Mouse (Mus musculus) stomach, embryonic 15.5 days (tissue): ENCODE data around the gene Gm28539. TPM values are rescaled to one million over a fixed set of nuclear protein-coding genes. Genes with fewer than 3 reads are reported as not detected.
"Not testable (repeated sequence)": the region's sequence is repeated elsewhere in the genome, so short reads cannot be mapped to it uniquely, and the experiment has no call there.

Experiments used
- ATAC-seq: fragments of 200-750 bp; cut with Nextera tagmentation; 2 replicates; pipeline ENCODE4 v1.8.0; 2017; ENCODE audit warnings: low read depth, moderate number of reproducible peaks, moderate TSS enrichment; ENCODE audit not compliant: insufficient read depth, low FRiP score
- H3K27ac ChIP-seq: fragments of 300-500 bp; sonication (generic); 2 replicates; pipeline ENCODE4 v1.5.1; 2015; ENCODE audit warnings: mild to moderate bottlenecking, inconsistent platforms
- H3K27me3 ChIP-seq: fragments of 300-500 bp; sonication (generic); replicated peaks from 2 replicates; pipeline ENCODE4 v1.6.1; 2015; ENCODE audit warnings: inconsistent platforms
- H3K36me3 ChIP-seq: fragments of 300-500 bp; sonication (generic); 2 replicates; pipeline ENCODE4 v1.6.1; 2015; ENCODE audit warnings: inconsistent platforms
- H3K4me1 ChIP-seq: fragments of 300-500 bp; sonication (generic); 2 replicates; pipeline ENCODE4 v1.6.1; 2015; ENCODE audit warnings: inconsistent platforms
- H3K4me2 ChIP-seq: fragments of 300-500 bp; sonication (generic); 2 replicates; pipeline ENCODE4 v1.6.1; 2015; ENCODE audit warnings: mild to moderate bottlenecking, inconsistent platforms
- H3K4me3 ChIP-seq: fragments of 300-500 bp; sonication (generic); replicated peaks from 2 replicates; pipeline ENCODE4 v1.5.1; 2015; ENCODE audit warnings: inconsistent platforms
- H3K9ac ChIP-seq: fragments of 300-500 bp; sonication (generic); 2 replicates; pipeline ENCODE4 v1.6.1; 2015; ENCODE audit warnings: inconsistent platforms
- H3K9me3 ChIP-seq: fragments of 300-500 bp; sonication (generic); 2 replicates; pipeline ENCODE4 v1.6.1; 2016; ENCODE audit warnings: inconsistent platforms
- WGBS: fragments of 180-500 bp; shearing (Covaris S2); methylation state at CpG from one replicate; pipeline ENCODE4 v1.1.7; 2015; 5-methylcytosine and 5-hydroxymethylcytosine counted together
- polyA plus RNA-seq: library from polyadenylated mRNA; unstranded; fragments of >200 nt; fragmentation: Nextera tagmentation; extraction: Ambion mirVana; gene quantifications from 2 replicates; pipeline ENCODE4 v1.2.1, GENCODE M21; 2015

Gm28539 gene
- polyA plus RNA-seq, 1 experiment from 2014 or later: not detected

DNA sequence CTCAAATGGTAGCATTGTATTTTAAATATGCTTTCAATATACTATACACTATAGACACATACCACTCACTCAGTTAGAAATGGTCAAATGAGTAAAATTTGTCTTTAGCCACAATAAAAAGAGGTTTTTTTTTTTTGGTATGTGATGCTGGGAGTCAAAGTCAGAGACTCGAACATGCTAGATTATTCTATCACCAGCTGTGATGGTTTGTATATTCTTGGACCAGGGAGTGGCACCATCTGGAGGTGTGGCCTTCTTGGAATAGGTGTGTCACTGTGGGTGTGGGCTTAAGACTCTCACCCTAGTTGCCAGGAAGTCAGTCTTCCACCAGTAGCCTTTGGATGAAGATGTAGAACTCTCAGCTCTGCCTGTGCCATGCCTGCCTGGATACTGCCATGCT is 34.1 kb downstream of the Gm28539 start:
- H3K36me3 ChIP-seq: peaks cover 21% of the 10 kb centered on the region
- H3K4me3 ChIP-seq, H3K4me2 ChIP-seq, H3K4me1 ChIP-seq, H3K27me3 ChIP-seq, H3K27ac ChIP-seq, H3K9ac ChIP-seq, ATAC-seq, H3K9me3 ChIP-seq: not testable (repeated sequence)
- 77% methylated on average over 1 of the region's 1 CpGs for WGBS

- H3K4me1 ChIP-seq: peaks cover 11% of the 10 kb centered on the region
- no peaks in the 10 kb centered on the region for H3K27me3 ChIP-seq
- H3K36me3 ChIP-seq: peaks cover 19% of the 10 kb centered on the region
- H3K4me2 ChIP-seq: peak overlapping the region; percentile 80
- peak overlapping the region; percentile 93 for H3K4me3 ChIP-seq
- peak overlapping the region; percentile 97 for H3K27ac ChIP-seq
- no peak for ATAC-seq
- no peaks in the 10 kb centered on the region for H3K9me3 ChIP-seq
- peak overlapping the region; percentile 67 for H3K9ac ChIP-seq
- under 1% methylated on average over 17 of the region's 17 CpGs for WGBS
Measured at GRCm38 (mm10) chr16:18876091-18876441, 39.7 kb downstream of the Gm28539 start.

DNA sequence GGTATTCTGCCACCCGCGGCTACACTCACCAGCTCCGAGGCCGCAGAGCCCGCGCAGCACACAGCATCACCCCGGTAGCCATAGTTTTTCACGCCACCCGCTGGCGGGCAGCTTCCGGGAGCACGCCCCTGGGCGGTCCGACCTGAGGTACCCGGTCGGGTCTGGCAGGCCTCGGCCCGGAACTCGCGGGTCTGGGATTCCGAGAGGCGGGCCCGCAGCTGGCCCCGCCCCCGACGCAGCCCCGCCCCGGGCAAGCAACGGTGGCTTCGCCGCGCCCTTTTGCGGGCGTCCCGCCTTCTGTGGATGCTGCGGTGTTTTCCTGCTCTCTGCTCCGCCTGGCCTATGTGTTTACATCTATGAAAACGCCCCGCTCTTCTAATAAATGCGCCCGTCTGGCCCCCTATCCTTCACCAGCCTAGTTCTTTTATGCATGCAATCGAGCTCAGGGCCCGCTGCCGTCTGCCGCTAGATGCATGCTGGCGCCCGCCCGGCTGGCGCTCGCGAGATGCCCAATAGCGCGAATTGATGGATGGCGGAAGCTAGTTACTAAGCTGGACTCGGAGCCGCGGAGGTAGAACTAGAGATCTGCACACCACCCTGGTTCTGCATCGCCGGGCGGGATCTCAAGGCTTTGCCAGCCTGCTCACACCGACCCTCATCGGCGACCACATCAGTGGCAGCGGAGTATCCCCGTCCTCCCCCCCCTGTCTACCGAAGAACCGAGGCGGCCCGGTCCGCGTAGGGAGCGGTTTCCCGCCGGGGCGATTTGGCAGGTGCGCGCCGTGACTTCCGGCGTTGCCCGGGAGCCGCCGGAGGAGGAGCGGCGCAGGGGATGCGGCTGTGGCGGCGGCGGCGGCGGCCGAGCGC is 40.3 kb downstream of the Gm28539 start, which contains the start of the genes Mrpl40 and Hira:
Gene Mrpl40 (minus strand): TSS at position 421 of the 867 bp plus-strand sequence.
Gene Hira (plus strand): TSS at position 596 of the 867 bp plus-strand sequence.
- peak within 1 kb of the TSS; percentile 80 for H3K4me2 ChIP-seq
- H3K9ac ChIP-seq: peak within 1 kb of the TSS; percentile 87
- H3K27me3 ChIP-seq: no peaks in the 10 kb centered on the region
- WGBS: under 1% methylated on average over 93 of the region's 93 CpGs
- peak; percentile 95 for ATAC-seq
- no peaks in the 10 kb centered on the region for H3K9me3 ChIP-seq
- peaks cover 11% of the 10 kb centered on the region for H3K4me1 ChIP-seq
- peaks cover 16% of the 10 kb centered on the region for H3K36me3 ChIP-seq
- H3K27ac ChIP-seq: peak within 1 kb of the TSS; percentile 97
- peak within 1 kb of the TSS; percentile 93 for H3K4me3 ChIP-seq

DNA sequence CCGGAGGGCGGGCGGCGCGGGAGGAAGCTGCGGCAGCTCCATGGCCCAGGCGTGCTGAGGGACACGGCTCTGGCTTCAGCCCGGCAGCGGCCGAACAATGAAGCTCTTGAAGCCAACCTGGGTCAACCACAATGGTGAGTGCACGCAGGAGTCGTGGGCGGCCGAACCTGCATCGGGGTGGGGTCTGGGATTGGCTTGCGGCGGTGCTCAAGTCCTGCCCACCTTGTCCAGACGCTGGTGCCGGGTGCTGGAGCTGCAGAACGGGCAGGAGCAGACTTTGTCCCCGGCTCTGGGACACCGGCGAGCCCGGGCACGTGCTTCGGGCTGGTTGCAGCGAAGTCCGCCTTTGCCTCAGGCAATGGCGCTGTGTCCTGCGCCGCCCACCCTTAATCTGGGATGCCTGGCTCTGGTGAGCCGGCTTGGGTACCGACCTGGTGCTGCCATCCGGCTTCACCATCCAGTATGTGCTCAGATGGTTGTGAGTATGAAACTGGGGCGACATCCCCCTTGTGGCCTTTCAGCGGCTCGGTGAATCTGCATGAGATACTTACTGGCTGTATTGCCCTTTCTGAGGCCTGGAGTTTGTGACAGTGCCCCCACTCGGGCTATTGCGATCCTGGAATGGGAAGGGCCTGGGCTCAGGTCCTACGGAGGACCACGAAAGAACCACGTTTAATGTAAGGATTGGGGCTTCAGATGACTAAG is 41.2 kb downstream of the Gm28539 start:
- peak overlapping the region; percentile 93 for H3K4me3 ChIP-seq
- under 1% methylated on average over 43 of the region's 43 CpGs for WGBS
- peak overlapping the region; percentile 97 for H3K27ac ChIP-seq
- H3K9ac ChIP-seq: peak overlapping the region; percentile 87
- peaks cover 11% of the 10 kb centered on the region for H3K4me1 ChIP-seq
- peak; percentile 5; the same call in 1 of the 2 replicates for ATAC-seq
- peaks cover 10% of the 10 kb centered on the region for H3K36me3 ChIP-seq
- peak overlapping the region; percentile 80 for H3K4me2 ChIP-seq
- H3K27me3 ChIP-seq: no peaks in the 10 kb centered on the region
- H3K9me3 ChIP-seq: no peaks in the 10 kb centered on the region

DNA sequence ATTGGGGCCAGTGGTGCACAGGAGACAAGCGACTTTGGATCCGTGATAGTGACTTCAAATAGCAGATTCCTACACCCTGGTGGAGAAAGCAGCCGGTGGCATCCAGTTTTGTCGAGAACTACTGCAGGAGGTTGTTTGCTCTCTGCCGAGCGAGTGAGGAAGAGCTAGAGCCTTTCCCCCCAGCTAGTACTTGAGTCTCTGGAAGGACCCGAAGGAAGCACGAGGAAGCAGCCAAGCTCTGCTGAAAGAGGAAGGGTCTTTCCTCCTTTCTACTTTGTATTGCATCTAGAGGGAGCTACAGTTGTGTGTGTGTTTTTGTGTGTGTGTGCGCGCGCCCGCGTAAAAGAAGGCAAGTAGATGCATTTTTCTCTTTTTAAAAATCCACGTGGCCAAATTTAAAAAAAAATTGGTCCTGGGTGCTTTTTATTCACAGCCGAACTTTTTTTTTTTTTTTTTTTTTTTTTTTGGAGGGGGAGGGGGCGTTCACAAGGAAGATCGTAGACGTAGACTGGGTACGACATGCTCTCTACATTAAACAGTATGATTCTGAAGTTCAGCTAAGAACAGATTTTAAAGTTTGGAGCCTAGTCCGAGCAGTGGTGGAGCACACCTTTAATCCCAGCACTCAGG is 41.8 kb downstream of the Gm28539 start:
- peak overlapping the region; percentile 97 for H3K27ac ChIP-seq
- WGBS: 21% methylated on average over 20 of the region's 20 CpGs
- no peaks in the 10 kb centered on the region for H3K27me3 ChIP-seq
- H3K9me3 ChIP-seq: no peaks in the 10 kb centered on the region
- H3K4me2 ChIP-seq: peak overlapping the region; percentile 80
- H3K4me3 ChIP-seq: peak overlapping the region; percentile 93
- H3K36me3 ChIP-seq: peaks cover 9% of the 10 kb centered on the region
- ATAC-seq: no peak
- peak overlapping the region; percentile 87 for H3K9ac ChIP-seq
- H3K4me1 ChIP-seq: peaks cover 11% of the 10 kb centered on the region

- 0 out of 2 replicates have a peak, but pooled peaks cover 3% of the 10 kb centered on the region for H3K36me3 ChIP-seq
- H3K4me2 ChIP-seq: no peak overlapping the region
- no peaks in the 10 kb centered on the region for H3K27me3 ChIP-seq
- no peak overlapping the region for H3K9ac ChIP-seq
- H3K4me3 ChIP-seq: no peak overlapping the region
- H3K9me3 ChIP-seq: no peaks in the 10 kb centered on the region
- H3K4me1 ChIP-seq: peaks cover 5% of the 10 kb centered on the region
- ATAC-seq: no peak
- no peak overlapping the region for H3K27ac ChIP-seq
Measured at GRCm38 (mm10) chr16:18884044-18884443, 47.7 kb downstream of the Gm28539 start.

- no peak overlapping the region for H3K9ac ChIP-seq
- H3K4me2 ChIP-seq: no peak overlapping the region
- no peaks in the 10 kb centered on the region for H3K27me3 ChIP-seq
- 67% methylated on average over 4 of the region's 4 CpGs for WGBS
- peaks cover 9% of the 10 kb centered on the region; the same call in 1 of the 2 replicates for H3K36me3 ChIP-seq
- no peak overlapping the region for H3K27ac ChIP-seq
- H3K9me3 ChIP-seq: no peaks in the 10 kb centered on the region
- no peak for ATAC-seq
- H3K4me3 ChIP-seq: no peak overlapping the region
- no peaks in the 10 kb centered on the region for H3K4me1 ChIP-seq
Measured at GRCm38 (mm10) chr16:18893840-18894372, 57.5 kb downstream of the Gm28539 start.

DNA sequence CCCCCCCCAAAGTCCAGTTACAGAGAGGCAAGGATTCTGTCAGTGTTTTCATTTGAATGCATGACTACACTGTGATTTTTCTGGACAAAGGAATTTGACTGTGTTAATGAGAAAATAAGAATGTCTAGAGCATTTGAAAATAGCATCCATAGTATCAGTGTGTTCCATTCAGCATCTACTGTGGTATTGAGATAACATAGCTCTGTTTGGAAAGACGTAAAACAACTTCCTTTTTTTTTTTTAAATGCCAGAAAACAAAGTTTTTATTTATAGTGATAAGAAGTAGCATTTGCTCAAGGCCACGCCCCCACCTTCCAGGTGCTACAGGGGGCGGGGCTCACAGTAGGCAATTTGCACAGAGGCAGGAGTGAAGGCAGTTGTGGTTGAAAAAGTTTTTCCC is 58.9 kb downstream of the Gm28539 start:
- WGBS: 79% methylated on average over 3 of the region's 3 CpGs
- ATAC-seq: no peak
- H3K27me3 ChIP-seq: no peaks in the 10 kb centered on the region
- no peaks in the 10 kb centered on the region for H3K4me1 ChIP-seq
- no peak overlapping the region for H3K27ac ChIP-seq
- peaks cover 14% of the 10 kb centered on the region; the same call in 1 of the 2 replicates for H3K36me3 ChIP-seq
- no peak overlapping the region for H3K4me3 ChIP-seq
- no peak overlapping the region for H3K4me2 ChIP-seq
- H3K9me3 ChIP-seq: no peaks in the 10 kb centered on the region
- H3K9ac ChIP-seq: no peak overlapping the region

DNA sequence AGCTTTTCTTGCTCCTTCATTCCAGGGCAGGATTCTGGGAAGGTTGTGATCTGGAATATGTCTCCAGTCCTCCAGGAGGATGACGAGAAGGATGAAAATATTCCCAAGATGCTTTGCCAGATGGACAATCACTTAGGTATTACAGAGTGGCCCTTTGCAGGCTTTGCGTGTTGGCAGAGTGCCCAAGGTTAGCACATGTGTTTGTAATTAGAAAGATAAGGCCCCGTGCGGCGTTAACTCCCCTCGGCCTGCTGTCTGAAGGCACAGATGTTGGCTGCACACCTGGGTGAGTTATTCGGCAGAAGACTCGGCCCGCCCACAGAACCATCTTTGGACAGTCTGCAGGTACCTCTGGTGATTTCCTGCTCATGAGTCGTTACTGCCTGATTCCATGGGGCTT is 60.0 kb downstream of the Gm28539 start:
- no peak overlapping the region for H3K27ac ChIP-seq
- no peak overlapping the region for H3K4me3 ChIP-seq
- WGBS: 57% methylated on average over 10 of the region's 10 CpGs
- peak; percentile 31; the same call in 1 of the 2 replicates for ATAC-seq
- H3K27me3 ChIP-seq: no peaks in the 10 kb centered on the region
- H3K4me1 ChIP-seq: no peaks in the 10 kb centered on the region
- no peak overlapping the region for H3K4me2 ChIP-seq
- H3K9ac ChIP-seq: no peak overlapping the region
- peaks cover 16% of the 10 kb centered on the region for H3K36me3 ChIP-seq
- no peaks in the 10 kb centered on the region for H3K9me3 ChIP-seq

DNA sequence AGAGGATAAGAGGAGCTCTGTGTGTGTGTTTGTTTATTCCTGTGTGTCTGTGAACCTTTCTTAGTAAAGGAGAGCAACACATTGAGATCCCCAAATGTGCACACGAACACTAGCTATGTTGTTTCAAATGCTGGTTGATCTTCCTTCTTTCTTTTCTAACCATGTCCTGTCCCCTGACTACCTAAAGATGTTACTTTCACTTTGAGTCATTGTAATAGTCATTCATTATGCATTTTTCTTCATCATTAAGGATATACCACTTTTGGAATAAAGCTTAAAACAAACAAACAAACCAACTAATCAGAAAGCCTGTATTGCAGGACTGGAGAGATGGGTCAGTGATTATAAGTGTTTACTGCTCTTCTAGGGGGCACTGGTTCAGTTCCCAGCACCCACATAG is 69.3 kb downstream of the Gm28539 start:
- Histone ChIP-seq H3K4me2 (no peak overlapping the region), H3K4me3 (no peak overlapping the region), H3K27me3 (no peaks in the 10 kb centered on the region), H3K4me1 (no peaks in the 10 kb centered on the region), H3K36me3 (peaks cover 13% of the 10 kb centered on the region; the same call in 1 of the 2 replicates), H3K27ac (no peak overlapping the region), H3K9ac (no peak overlapping the region), H3K9me3 (no peaks in the 10 kb centered on the region)
- 95% methylated on average over 1 of the region's 1 CpGs for WGBS
- ATAC-seq: no peak

- 88% methylated on average over 4 of the region's 4 CpGs for WGBS
- H3K4me1 ChIP-seq: no peaks in the 10 kb centered on the region
- H3K27me3 ChIP-seq: no peaks in the 10 kb centered on the region
- H3K27ac ChIP-seq: no peak overlapping the region
- no peak overlapping the region for H3K4me2 ChIP-seq
- peaks cover 18% of the 10 kb centered on the region; the same call in 1 of the 2 replicates for H3K36me3 ChIP-seq
- H3K4me3 ChIP-seq: no peak overlapping the region
- no peak for ATAC-seq
- H3K9me3 ChIP-seq: no peaks in the 10 kb centered on the region
- H3K9ac ChIP-seq: no peak overlapping the region
Measured at GRCm38 (mm10) chr16:18916064-18916463, 79.7 kb downstream of the Gm28539 start.
